Mouse (Mus musculus): ENCODE results near the gene Fcgr1.
"Not testable (repeated sequence)": the region's sequence is repeated elsewhere in the genome, so short reads cannot be mapped to it uniquely, and the experiment has no call there.

DNA sequence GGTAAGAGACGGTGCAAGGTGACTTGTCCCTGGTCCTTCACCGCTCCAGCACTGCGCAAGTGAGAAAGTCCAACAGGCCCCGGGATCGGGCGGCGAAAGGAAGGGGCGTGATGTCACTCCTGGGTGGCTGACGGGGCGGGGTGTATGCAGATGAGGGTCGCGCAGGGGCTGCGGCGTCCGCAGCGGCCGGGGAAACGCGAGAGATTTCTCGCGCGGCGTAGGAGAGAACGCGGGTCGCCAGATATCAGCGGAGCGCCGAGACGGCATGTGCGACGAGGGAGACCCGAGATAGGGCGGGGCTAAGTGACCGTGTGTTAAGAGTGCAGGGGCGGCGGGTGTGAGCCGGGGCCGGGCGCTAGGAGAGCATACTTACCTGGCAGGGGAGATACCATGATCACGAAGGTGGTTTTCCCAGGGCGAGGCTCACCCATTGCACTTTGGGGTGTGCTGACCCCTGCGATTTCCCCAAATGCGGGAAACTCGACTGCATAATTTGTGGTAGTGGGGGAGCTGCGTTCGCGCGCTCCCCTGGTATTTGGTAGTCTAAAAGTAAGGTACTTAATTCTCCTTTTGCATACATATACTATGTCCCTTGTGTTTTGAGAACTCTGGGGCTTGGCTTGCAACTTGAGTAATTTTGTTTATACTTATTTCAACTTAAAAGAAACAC lies 34.4 kb upstream of the Fcgr1 start:
- not testable (repeated sequence) for TF ChIP-seq CTCF (IDR thresholded peaks at IDR 0.05); POLR2A (IDR thresholded peaks at IDR 0.05; ENCODE audit: insufficient read depth, low read depth, low read length); EP300 (IDR thresholded peaks at IDR 0.05; ENCODE audit: insufficient read depth, low read depth, low read length)

Data from heart, adult 2 months (tissue).